Mouse (Mus musculus): ENCODE data around the gene Rep15.

Rep15 gene

GRCm38 (mm10) chr6:147032303-147032925 is at the start of gene Rep15:
Gene Rep15, plus strand, starts transcription at chr6:147032584.
- DNase-seq (ENCODE audit: low read depth, low spot score), result no peak

GRCm38 (mm10) chr6:146984569-146984968 is 47.8 kb upstream of the Rep15 start:
- DNase-seq (ENCODE audit: low read depth, low spot score), result no peak

GRCm38 (mm10) chr6:146994236-146994635 is 38.1 kb upstream of the Rep15 start:
- DNase-seq (ENCODE audit: low read depth, low spot score), result peak; percentile 41

GRCm38 (mm10) chr6:146995391-146995790 is 37.0 kb upstream of the Rep15 start:
- DNase-seq (ENCODE audit: low read depth, low spot score), result no peak

GRCm38 (mm10) chr6:146995878-146996277 is 36.5 kb upstream of the Rep15 start:
- DNase-seq (ENCODE audit: low read depth, low spot score), result no peak

- no peak for DNase-seq (ENCODE audit: low read depth, low spot score)
Observed at GRCm38 (mm10) chr6:146997006-146997405, 35.4 kb upstream of the Rep15 start.

GRCm38 (mm10) chr6:146998710-146999109 is 33.7 kb upstream of the Rep15 start:
- no peak for DNase-seq (ENCODE audit: low read depth, low spot score)

GRCm38 (mm10) chr6:146999302-146999701 is 33.1 kb upstream of the Rep15 start:
- DNase-seq (ENCODE audit: low read depth, low spot score), result no peak

GRCm38 (mm10) chr6:146999755-147000154 is 32.6 kb upstream of the Rep15 start:
- DNase-seq (ENCODE audit: low read depth, low spot score), result no peak

- peak; percentile 70 for DNase-seq (ENCODE audit: low read depth, low spot score)
Observed at GRCm38 (mm10) chr6:147008148-147008547, 24.2 kb upstream of the Rep15 start.

GRCm38 (mm10) chr6:147010358-147010757 is 22.0 kb upstream of the Rep15 start:
- DNase-seq (ENCODE audit: low read depth, low spot score), result no peak

- DNase-seq (ENCODE audit: low read depth, low spot score), result no peak
Observed at GRCm38 (mm10) chr6:147010811-147011520, 21.4 kb upstream of the Rep15 start.

- no peak for DNase-seq (ENCODE audit: low read depth, low spot score)
Observed at GRCm38 (mm10) chr6:147011555-147011954, 20.8 kb upstream of the Rep15 start.

GRCm38 (mm10) chr6:147011977-147012376 is 20.4 kb upstream of the Rep15 start:
- no peak for DNase-seq (ENCODE audit: low read depth, low spot score)

- no peak for DNase-seq (ENCODE audit: low read depth, low spot score)
Observed at GRCm38 (mm10) chr6:147013546-147013945, 18.8 kb upstream of the Rep15 start.

- no peak for DNase-seq (ENCODE audit: low read depth, low spot score)
Observed at GRCm38 (mm10) chr6:147017906-147018305, 14.5 kb upstream of the Rep15 start.

GRCm38 (mm10) chr6:147018364-147018763 is 14.0 kb upstream of the Rep15 start:
- DNase-seq (ENCODE audit: low read depth, low spot score), result no peak

GRCm38 (mm10) chr6:147021181-147021580 is 11.2 kb upstream of the Rep15 start:
- no peak for DNase-seq (ENCODE audit: low read depth, low spot score)

- DNase-seq (ENCODE audit: low read depth, low spot score), result no peak
Observed at GRCm38 (mm10) chr6:147022375-147023132, 9.8 kb upstream of the Rep15 start.

- DNase-seq (ENCODE audit: low read depth, low spot score), result no peak
Observed at GRCm38 (mm10) chr6:147023133-147023395, 9.3 kb upstream of the Rep15 start.

GRCm38 (mm10) chr6:147023568-147023967 is 8.8 kb upstream of the Rep15 start:
- DNase-seq (ENCODE audit: low read depth, low spot score), result no peak

- DNase-seq (ENCODE audit: low read depth, low spot score), result no peak
Observed at GRCm38 (mm10) chr6:147024761-147025160, 7.6 kb upstream of the Rep15 start.

GRCm38 (mm10) chr6:147028396-147028795 is 4.0 kb upstream of the Rep15 start:
- no peak for DNase-seq (ENCODE audit: low read depth, low spot score)
